Mouse (Mus musculus): ENCODE data around the gene Alox12e.

GRCm38 (mm10) chr11:70288102-70288501, 34.3 kb downstream of the Alox12e start:
- no peak for TF ChIP-seq CTCF (IDR thresholded peaks at IDR 0.05; ENCODE audit: extremely low read depth, insufficient read depth, insufficient read length, insufficient replicate concordance)
- TF ChIP-seq POLR2A (IDR thresholded peaks at IDR 0.05; ENCODE audit: low read depth, low read length): no peak

Data from spleen, adult 2 months (tissue).